Mouse (Mus musculus) left cerebral cortex, postnatal 4 days (tissue): ENCODE measurements at regions not wholly inside any gene's neighbourhood (a gene's known extent, or its start where the extent isn't known, plus 50 kb on each side); places are given as distances from the start of the nearest gene placed in this dataset. TPM values are rescaled to one million over a fixed set of nuclear protein-coding genes. Genes with fewer than 3 reads are reported as not detected.

Experiments
- DNase-seq: peaks from one replicate; pipeline ENCODE4 v3.0.0-alpha.2; 2022
- intact Hi-C: fragments of 180-260 bp; cut with DNase I; formaldehyde crosslinking; loops from one replicate; pipeline ENCODE4 v1.15.1; 2025
- microRNA-seq: library from miRNA; unstranded; fragments of <30 nt; microRNA quantifications from one replicate; pipeline ENCODE4 v1.2.0, GENCODE M21; 2022

GRCm38 (mm10) chr10:37192661-37193060 is 53.9 kb upstream of the Marcks start:
- intact Hi-C loops, result no loop called here

GRCm38 (mm10) chr10:37190092-37190491 is 51.4 kb upstream of the Marcks start:
- no peak for DNase-seq
- intact Hi-C loops, result no loop called here

More at GRCm38 (mm10) chr10:37192661-37193060, 53.9 kb upstream of the Marcks start:
- DNase-seq, result no peak

Small RNA genes in the stretch of these regions (microRNA-seq; reads per million reads assigned to microRNA genes)
- gene Gm24710, result not detected
